Mouse (Mus musculus) forebrain, embryonic 16.5 days (tissue): ENCODE data around the gene Nupr1l. TPM values are rescaled to one million over a fixed set of nuclear protein-coding genes. Genes with fewer than 3 reads are reported as not detected.
"Not testable (repeated sequence)": the region's sequence is repeated elsewhere in the genome, so short reads cannot be mapped to it uniquely, and the experiment has no call there.

Experiments
- ATAC-seq: fragments of 200-750 bp; cut with Nextera tagmentation; 2 replicates; pipeline ENCODE4 v1.8.0; 2017; ENCODE audit warnings: mild to moderate bottlenecking, moderate library complexity
- H3K27ac ChIP-seq: fragments of 300-500 bp; sonication (generic); 2 replicates; pipeline ENCODE4 v1.5.1; 2014; ENCODE audit warnings: low read length, control low read depth
- H3K27me3 ChIP-seq: fragments of 300-500 bp; sonication (generic); replicated peaks from 2 replicates; pipeline ENCODE4 v1.6.1; 2014; ENCODE audit warnings: low read length; ENCODE audit not compliant: control insufficient read depth, insufficient read depth
- H3K36me3 ChIP-seq: fragments of 300-500 bp; sonication (generic); 2 replicates; pipeline ENCODE4 v1.6.1; 2014; ENCODE audit not compliant: control insufficient read depth, insufficient read depth
- H3K4me1 ChIP-seq: fragments of 300-500 bp; sonication (generic); replicated peaks from 2 replicates; pipeline ENCODE4 v1.6.1; 2014; ENCODE audit warnings: low read length; ENCODE audit not compliant: control insufficient read depth, insufficient read depth
- H3K4me2 ChIP-seq: fragments of 300-500 bp; sonication (generic); 2 replicates; pipeline ENCODE4 v1.6.1; 2014; ENCODE audit warnings: mild to moderate bottlenecking, low read length, control low read depth
- H3K4me3 ChIP-seq: fragments of 300-500 bp; sonication (generic); replicated peaks from 2 replicates; pipeline ENCODE4 v1.5.1; 2014; ENCODE audit warnings: mild to moderate bottlenecking, low read length, control low read depth
- H3K9ac ChIP-seq: fragments of 300-500 bp; sonication (generic); replicated peaks from 2 replicates; pipeline ENCODE4 v1.6.1; 2014; ENCODE audit warnings: low read depth, low read length, control low read depth
- H3K9me3 ChIP-seq: fragments of 300-500 bp; sonication (generic); 2 replicates; pipeline ENCODE4 v1.6.1; 2016; ENCODE audit warnings: low read length; ENCODE audit not compliant: control insufficient read depth
- WGBS: fragments of 180-500 bp; shearing (Covaris S2); extraction: QIAGEN DNeasy Blood & Tissue Kit; methylation state at CpG from one replicate; pipeline ENCODE4 v1.1.7; 2014; 5-methylcytosine and 5-hydroxymethylcytosine counted together
- polyA plus RNA-seq: library from polyadenylated mRNA; unstranded; fragments of >200 nt; fragmentation: Nextera tagmentation; extraction: Ambion mirVana; gene quantifications from 2 replicates; pipeline ENCODE4 v1.2.1, GENCODE M21; 2015

Nupr1l gene
- polyA plus RNA-seq, 1 experiment from 2014 or later = 5.1 TPM

GRCm38 (mm10) chr5:129929924-129930855, 21.9 kb downstream of the Nupr1l start:
- no peak overlapping the region for H3K4me2 ChIP-seq
- no peaks in the 10 kb centered on the region for H3K36me3 ChIP-seq
- H3K9ac ChIP-seq = no peak overlapping the region
- 0 out of 2 replicates have a peak, but pooled peaks cover 2% of the 10 kb centered on the region for H3K4me1 ChIP-seq
- no peak overlapping the region for H3K4me3 ChIP-seq
- H3K27me3 ChIP-seq = no peaks in the 10 kb centered on the region
- WGBS = 36% methylated on average over 9 of the region's 9 CpGs
- no peak overlapping the region for H3K27ac ChIP-seq
- ATAC-seq = no peak
- no peaks in the 10 kb centered on the region for H3K9me3 ChIP-seq

GRCm38 (mm10) chr5:129936941-129937340, 28.6 kb downstream of the Nupr1l start:
- 7% methylated on average over 4 of the region's 4 CpGs for WGBS

GRCm38 (mm10) chr5:129940281-129940680, 31.9 kb downstream of the Nupr1l start:
- Histone ChIP-seq H3K4me2 (no peak overlapping the region), H3K9ac (no peak overlapping the region), H3K4me3 (no peak overlapping the region), H3K4me1 (peaks cover 7% of the 10 kb centered on the region), H3K36me3 (no peaks in the 10 kb centered on the region), H3K27me3 (no peaks in the 10 kb centered on the region), H3K9me3 (no peaks in the 10 kb centered on the region), H3K27ac (no peak overlapping the region)
- WGBS = 73% methylated on average over 2 of the region's 2 CpGs
- ATAC-seq = no peak

More at GRCm38 (mm10) chr5:129936941-129937340, 28.6 kb downstream of the Nupr1l start:
- H3K9ac ChIP-seq = no peak overlapping the region
- no peaks in the 10 kb centered on the region for H3K27me3 ChIP-seq
- no peak overlapping the region for H3K27ac ChIP-seq
- H3K4me1 ChIP-seq = no peaks in the 10 kb centered on the region
- H3K9me3 ChIP-seq = no peaks in the 10 kb centered on the region
- no peaks in the 10 kb centered on the region for H3K36me3 ChIP-seq
- H3K4me2 ChIP-seq = no peak overlapping the region
- ATAC-seq = no peak
- no peak overlapping the region for H3K4me3 ChIP-seq

- 9% methylated on average over 9 of the region's 9 CpGs for WGBS
- Histone ChIP-seq H3K27me3 (no peaks in the 10 kb centered on the region), H3K4me3 (peak overlapping the region; percentile 56), H3K9ac (peak overlapping the region; percentile 51), H3K36me3 (no peaks in the 10 kb centered on the region), H3K27ac (peak overlapping the region; percentile 69), H3K9me3 (no peaks in the 10 kb centered on the region), H3K4me1 (peaks cover 7% of the 10 kb centered on the region), H3K4me2 (peak overlapping the region; percentile 58)
- ATAC-seq = no peak
These were observed 32.6 kb downstream of the Nupr1l start for GRCm38 (mm10) chr5:129940736-129941494.

GRCm38 (mm10) chr5:129941495-129942045, 33.2 kb downstream of the Nupr1l start, which contains the start of gene Vkorc1l1:
Gene Vkorc1l1, plus strand, starts transcription at chr5:129941970.
- under 1% methylated on average over 58 of the region's 59 CpGs for WGBS
- Histone ChIP-seq H3K4me3 (peak within 1 kb of the TSS; percentile 91), H3K36me3 (no peaks in the 10 kb centered on the region), H3K9me3 (no peaks in the 10 kb centered on the region), H3K27ac (peak within 1 kb of the TSS; percentile 69), H3K4me1 (peaks cover 7% of the 10 kb centered on the region), H3K4me2 (peak within 1 kb of the TSS; percentile 92), H3K9ac (peak within 1 kb of the TSS; percentile 86), H3K27me3 (no peaks in the 10 kb centered on the region)
- peak; percentile 94 for ATAC-seq

- not testable (repeated sequence) for H3K36me3 ChIP-seq, H3K27me3 ChIP-seq, H3K9me3 ChIP-seq, H3K4me1 ChIP-seq
- peak overlapping the region; percentile 18; the same call in 1 of the 2 replicates for H3K27ac ChIP-seq
- H3K4me3 ChIP-seq = peak overlapping the region; percentile 91
- under 1% methylated on average over 42 of the region's 82 CpGs for WGBS
- peak overlapping the region; percentile 92 for H3K4me2 ChIP-seq
- ATAC-seq = peak; percentile 63
- H3K9ac ChIP-seq = peak overlapping the region; percentile 86
These were observed 34.0 kb downstream of the Nupr1l start for GRCm38 (mm10) chr5:129942073-129942939.

- WGBS = 96% methylated on average over 1 of the region's 1 CpGs
- Histone ChIP-seq H3K4me3 (no peak overlapping the region), H3K9ac (no peak overlapping the region), H3K36me3 (no peaks in the 10 kb centered on the region), H3K9me3 (no peaks in the 10 kb centered on the region), H3K4me1 (peaks cover 7% of the 10 kb centered on the region), H3K4me2 (no peak overlapping the region), H3K27me3 (no peaks in the 10 kb centered on the region), H3K27ac (no peak overlapping the region)
- ATAC-seq = no peak
These were observed 35.1 kb downstream of the Nupr1l start for GRCm38 (mm10) chr5:129943402-129943801.

GRCm38 (mm10) chr5:129947528-129948033, 39.2 kb downstream of the Nupr1l start:
- H3K27me3 ChIP-seq = no peaks in the 10 kb centered on the region
- WGBS = 97% methylated on average over 2 of the region's 2 CpGs

More at GRCm38 (mm10) chr5:129947528-129948033, 39.2 kb downstream of the Nupr1l start:
- H3K9me3 ChIP-seq = no peaks in the 10 kb centered on the region
- no peak overlapping the region for H3K9ac ChIP-seq
- no peak overlapping the region for H3K4me2 ChIP-seq
- H3K4me1 ChIP-seq = peaks cover 7% of the 10 kb centered on the region
- H3K4me3 ChIP-seq = no peak overlapping the region
- no peaks in the 10 kb centered on the region for H3K36me3 ChIP-seq
- ATAC-seq = no peak
- H3K27ac ChIP-seq = no peak overlapping the region
